Mouse (Mus musculus) cerebellum, postnatal 10 days (tissue): Measurements from ENCODE around the gene Psmb3.
"Not testable (repeated sequence)": the region's sequence is repeated elsewhere in the genome, so short reads cannot be mapped to it uniquely, and the experiment has no call there.

ENCODE experiments used
- DNase-seq, 2 experiments: peaks; one replicate each; pipeline ENCODE4 v3.0.0; 2021; ENCODE audit warnings: mixed read lengths in 2 of 2

Gene Psmb3

GRCm38 (mm10) chr11:97696669-97697068 lies 6.5 kb upstream of the Psmb3 start:
- no peak for DNase-seq

GRCm38 (mm10) chr11:97697199-97697890 lies 5.9 kb upstream of the Psmb3 start:
- no peak for DNase-seq

- DNase-seq: peak in 1 of 2 experiments; percentile 54
Observed at GRCm38 (mm10) chr11:97697891-97698529, 5.2 kb upstream of the Psmb3 start.

DNA sequence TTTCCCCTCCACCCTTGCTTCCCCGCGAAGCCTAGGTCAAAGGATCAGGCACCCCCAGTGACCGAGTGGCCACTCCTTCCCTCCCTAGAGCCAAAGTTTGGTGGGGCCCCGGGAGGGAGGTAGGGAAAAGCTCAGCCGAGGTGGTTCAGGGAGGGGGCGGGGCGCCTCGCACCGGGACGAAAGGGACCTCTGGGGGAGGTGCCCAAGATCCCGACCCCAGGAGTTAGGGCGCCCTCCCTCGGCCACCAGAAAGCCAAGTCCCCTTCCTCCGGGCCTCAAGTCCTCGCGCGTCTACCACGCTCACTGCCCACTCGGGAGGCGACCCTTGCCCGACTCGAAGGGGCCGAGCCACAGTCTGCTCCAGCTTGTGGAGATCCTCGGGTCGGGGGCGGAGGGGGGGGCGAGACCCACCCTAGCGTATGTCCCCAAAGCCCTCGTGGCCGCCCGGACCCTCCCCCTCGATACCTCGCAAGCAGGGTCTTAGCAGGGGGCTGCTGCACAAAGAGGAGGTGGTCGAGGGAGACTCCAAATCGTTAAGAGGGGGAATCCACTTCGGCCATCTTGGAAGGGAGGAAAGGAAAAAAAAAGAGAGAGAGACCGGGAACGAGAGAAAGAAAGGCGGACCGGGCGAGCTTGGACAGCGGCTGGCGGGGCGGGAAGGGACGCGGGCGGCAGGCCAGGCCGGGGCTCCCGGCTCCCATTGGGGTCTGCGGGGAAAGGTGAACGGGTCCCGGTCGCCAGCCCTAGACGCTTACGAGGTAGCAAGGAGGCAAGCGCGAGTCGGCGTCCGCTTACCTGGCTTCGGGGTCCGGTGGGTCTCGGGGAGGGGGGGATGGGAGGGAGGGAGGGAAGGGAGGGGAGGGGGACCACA lies 4.2 kb upstream of the Psmb3 start:
- DNase-seq: peak; percentile 90

GRCm38 (mm10) chr11:97699626-97700002 lies 3.6 kb upstream of the Psmb3 start:
- DNase-seq: peak; percentile 98

- DNase-seq: peak; percentile 91 to 93
Observed at GRCm38 (mm10) chr11:97700003-97700745, 3.0 kb upstream of the Psmb3 start, which contains the start of gene Pcgf2. Pcgf2 (minus strand) TSS chr11:97700497.

DNA sequence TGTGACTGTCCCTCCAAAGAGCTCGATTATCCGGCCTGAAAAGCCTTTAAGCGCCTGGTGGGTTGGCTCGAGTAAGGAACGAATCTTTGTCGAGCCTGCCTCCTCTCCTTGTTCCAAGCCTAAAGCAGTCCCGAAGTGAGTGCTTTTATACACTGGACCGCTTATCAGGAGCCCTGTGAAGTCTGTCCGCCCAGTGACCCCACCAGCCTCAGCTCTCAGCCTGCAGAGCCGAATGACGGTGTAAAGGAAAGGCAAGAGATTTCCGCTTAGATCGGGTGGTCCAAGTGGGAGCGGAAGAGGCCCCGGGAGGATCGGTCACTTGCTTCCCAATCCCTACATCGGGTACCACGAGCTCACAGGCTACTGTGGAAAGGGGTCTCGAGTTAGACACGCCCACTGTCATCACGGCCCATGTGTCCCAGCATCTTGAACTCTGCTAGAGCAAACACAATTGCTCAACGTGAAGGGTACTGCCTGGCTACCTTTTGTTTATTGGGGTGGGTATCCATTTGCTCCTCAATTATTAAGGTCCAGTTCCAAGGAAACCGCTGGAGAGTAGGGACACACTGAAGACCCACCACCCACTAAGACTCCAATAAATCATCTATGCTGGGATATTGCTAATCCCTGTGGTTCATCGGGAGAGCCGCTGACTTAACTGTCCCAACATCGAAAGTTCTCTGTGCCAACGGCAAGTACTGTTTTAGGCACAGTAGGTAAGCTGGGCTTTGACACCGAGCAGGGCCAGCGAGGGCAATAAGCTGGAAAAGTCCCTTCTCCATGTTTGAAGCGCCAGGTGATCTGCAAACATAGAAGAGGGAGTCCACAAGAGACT lies 2.2 kb upstream of the Psmb3 start:
- peak in 1 of 2 experiments; percentile 51 for DNase-seq

DNA sequence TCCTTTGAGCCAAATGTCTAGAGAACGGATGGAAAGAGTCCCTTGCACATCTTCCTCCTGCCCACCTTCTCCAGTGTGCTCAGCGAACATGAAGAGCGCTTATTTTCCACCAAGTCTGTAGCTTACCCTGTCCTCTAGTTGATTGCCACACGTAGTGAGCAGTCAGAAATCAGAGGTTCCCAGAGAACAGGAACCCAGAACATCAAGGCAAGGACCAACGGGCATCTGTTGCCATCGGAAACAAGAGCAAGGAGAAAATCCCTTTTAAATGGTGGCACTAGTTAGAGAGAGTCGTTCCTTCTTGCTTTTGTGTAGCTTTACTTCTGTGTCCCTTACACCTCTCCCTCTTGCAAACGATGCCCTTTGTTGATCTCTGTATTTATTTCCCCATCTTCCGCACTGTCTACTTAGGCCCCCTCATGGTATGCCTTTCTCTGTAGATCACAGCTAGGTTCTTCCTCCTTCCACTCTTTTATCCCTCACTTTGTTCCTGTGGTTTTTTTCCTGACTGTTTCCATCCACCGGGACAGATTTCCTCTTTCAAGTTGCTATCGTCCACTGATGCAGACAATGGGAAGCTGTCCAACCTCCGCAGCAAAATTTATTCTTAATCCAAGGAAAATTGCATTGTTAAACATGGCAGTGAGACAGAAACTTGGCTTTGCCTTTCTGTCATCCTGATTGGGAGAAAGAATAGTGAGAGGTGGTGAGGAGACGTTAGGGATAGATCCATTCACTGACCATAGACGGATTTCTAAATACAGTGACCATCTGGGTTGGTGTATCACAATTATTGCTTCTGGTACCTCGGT lies 1.4 kb upstream of the Psmb3 start:
- no peak for DNase-seq

- peak; percentile 93 to 96 for DNase-seq
Observed at GRCm38 (mm10) chr11:97702393-97702745, 830 bp upstream of the Psmb3 start.

- not testable (repeated sequence) for DNase-seq
Observed at GRCm38 (mm10) chr11:97710067-97710466, 6.9 kb downstream of the Psmb3 start.

- no peak for DNase-seq
Observed at GRCm38 (mm10) chr11:97711200-97711900, 8.2 kb downstream of the Psmb3 start.

DNA sequence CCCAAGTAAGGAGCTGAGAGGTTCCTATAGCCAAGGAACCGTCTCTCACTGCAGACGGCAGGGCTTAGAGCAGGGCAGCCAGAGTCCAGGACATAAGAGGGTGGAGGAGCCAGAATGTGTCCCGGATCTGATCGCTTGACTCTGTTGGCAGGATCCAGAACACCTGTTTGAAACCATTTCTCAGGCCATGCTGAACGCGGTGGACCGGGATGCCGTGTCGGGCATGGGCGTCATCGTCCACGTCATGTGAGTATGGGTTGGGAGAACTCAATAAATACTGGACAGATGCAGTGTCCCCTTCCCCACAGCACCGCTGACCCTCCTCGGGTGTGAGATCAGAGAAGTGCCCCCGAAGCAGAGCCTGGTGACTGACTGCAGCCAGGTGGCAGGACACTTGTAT lies 9.1 kb downstream of the Psmb3 start:
- DNase-seq: no peak

DNA sequence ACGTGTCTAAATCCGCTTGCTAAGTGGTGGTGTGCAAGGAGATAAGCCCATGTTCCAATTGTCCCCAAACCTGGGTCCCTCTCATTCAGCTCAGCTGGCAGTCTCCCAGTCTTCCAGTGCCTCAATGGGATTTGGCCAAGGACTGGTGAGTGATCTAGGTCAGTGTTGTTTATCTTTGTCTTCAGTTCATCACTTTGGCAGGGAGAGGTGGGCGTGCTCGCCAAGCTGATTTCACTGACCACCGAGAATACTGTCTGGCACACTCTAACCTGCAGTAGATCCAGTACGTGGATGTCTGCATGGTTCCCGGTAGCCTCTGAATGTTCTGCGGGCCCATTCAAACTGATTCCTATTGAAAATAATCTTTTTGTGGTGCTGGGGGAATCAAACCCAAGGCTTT lies 10.7 kb downstream of the Psmb3 start:
- peak; percentile 76 to 82 for DNase-seq

- no peak for DNase-seq
Observed at GRCm38 (mm10) chr11:97714356-97714755, 11.2 kb downstream of the Psmb3 start.

DNA sequence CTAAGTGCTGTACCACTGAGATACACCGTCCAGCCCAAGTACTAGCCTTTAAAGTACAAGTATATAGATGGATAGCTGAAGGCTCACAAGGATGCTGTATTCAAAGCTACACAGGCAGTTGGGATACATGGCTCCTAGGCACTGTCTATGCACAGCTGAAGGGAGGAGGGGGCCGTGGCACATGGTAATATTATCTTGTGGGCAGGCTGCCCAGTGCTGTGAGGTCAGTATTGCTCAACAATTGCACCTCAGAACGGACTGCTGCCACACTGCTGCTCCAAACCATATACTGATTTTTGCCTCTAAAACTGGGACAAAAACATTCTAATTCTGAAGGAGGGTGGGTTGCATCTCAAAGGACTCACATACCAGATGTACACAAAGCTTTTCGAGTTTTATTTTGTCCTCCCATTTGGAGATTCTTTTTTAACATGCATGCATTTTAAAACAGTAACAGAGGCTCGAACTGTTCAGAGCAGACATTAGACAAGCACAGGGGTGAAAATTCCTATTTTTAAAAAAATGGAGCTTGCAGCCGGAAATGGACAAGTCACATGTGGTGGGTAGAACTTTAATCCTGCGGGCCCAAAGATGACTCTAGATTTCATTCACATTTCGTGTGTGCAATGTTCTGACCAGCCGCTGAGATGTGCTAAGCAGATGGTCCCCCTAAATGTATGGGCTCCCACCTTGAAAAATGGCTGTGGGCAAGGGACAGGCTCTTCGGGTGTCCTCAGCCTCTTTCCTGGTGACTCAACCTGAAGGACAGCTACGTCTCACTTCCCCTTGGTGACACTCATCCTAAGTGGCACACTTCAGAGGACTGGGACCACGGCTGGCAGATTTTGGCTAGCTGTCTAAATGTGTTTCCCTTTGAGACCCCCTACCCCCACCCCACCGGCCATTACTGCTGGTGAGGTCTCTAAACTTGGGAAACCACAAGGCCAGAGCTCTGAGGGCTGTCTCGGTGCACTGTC lies 11.9 kb downstream of the Psmb3 start:
- peak; percentile 51 to 52 for DNase-seq

- DNase-seq: no peak
Observed at GRCm38 (mm10) chr11:97716021-97716420, 12.8 kb downstream of the Psmb3 start.

DNA sequence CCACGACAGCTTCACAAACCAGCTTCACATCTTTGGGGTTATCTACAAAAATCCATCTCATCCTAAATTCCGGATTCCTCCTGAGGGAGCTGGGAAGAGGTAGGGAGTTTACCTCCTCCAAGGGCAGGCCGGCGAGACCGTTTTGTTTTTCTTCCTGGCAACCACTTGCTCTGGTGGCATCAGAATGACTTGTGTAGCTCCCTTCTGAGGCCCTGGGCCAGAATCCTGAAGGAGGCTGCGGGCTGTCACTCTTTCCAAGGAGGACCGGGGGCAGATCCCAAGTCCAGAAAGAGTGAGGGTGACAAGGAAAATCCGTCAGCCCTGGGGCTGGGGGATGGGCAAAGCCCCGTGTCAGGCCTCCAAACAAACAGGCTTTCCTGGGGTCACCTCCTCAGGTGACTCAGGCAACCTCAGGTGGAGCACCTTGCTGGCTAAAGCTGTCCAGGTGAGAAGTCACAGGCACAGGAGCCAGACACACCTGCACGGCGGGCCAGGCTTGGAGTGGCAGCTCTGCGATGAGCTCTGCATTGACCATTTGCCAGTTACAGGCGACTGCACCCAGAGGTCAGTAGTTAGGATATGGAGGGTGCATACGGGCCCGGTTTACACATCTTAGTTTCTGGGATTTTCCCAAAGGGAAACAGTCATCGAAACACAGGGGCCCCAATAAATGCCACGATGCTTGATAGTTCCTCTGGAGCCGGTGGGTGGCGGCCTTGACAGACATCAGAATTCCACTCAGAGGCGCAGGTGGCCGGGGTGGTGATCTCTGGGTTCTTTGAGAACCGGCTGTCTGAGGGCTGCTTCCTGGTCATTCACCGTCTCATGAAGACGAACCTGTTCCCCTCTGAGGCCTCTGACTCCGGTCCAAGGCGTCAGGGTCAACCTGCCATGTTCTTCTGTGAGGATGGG lies 14.4 kb downstream of the Psmb3 start:
- no peak for DNase-seq

- DNase-seq: no peak
Observed at GRCm38 (mm10) chr11:97718281-97718860, 15.2 kb downstream of the Psmb3 start.
